Mouse (Mus musculus) forebrain, postnatal 0 days (tissue): Measurements from ENCODE around the gene Mup19. TPM values are rescaled to one million over a fixed set of nuclear protein-coding genes. Genes with fewer than 3 reads are reported as not detected.

Source experiments
- polyA plus RNA-seq: library from polyadenylated mRNA; unstranded; fragments of >200 nt; fragmentation: Nextera tagmentation; extraction: Ambion mirVana; gene quantifications from 2 replicates; pipeline ENCODE4 v1.2.1, GENCODE M21; 2015
- total RNA-seq: library from RNA; depleted of rRNA; stranded (reverse); fragments of >200 nt; gene quantifications from 2 replicates; pipeline ENCODE4 v1.2.3, GENCODE M21; 2014; rRNA removed

The Mup19 gene
- total and polyA plus RNA-seq, 2 experiments from 2014 or later: not detected

Other genes starting within 250 kb of the Mup19 start
- not detected in 2 replicates for gene Mup17, start 186.4 kb downstream of the Mup19 start, total RNA-seq
- not detected in 2 replicates for gene Mup17, start 186.4 kb downstream of the Mup19 start, polyA plus RNA-seq
- not detected in 2 replicates for gene Mup18, start 108.1 kb downstream of the Mup19 start, total RNA-seq
- not detected in 2 replicates for gene Mup18, start 108.1 kb downstream of the Mup19 start, polyA plus RNA-seq
- not detected in 2 replicates for gene Mup5, start 53.0 kb upstream of the Mup19 start, total RNA-seq
- gene Mup5, start 53.0 kb upstream of the Mup19 start, polyA plus RNA-seq: not detected in 2 replicates